Mouse (Mus musculus): Measurements from ENCODE around the gene Rbpj. TPM values are rescaled to one million over a fixed set of nuclear protein-coding genes. Genes with fewer than 3 reads are reported as not detected.

Rbpj gene
- polyA plus RNA-seq, 1 experiment from 2014 or later = 65.5 TPM

DNA sequence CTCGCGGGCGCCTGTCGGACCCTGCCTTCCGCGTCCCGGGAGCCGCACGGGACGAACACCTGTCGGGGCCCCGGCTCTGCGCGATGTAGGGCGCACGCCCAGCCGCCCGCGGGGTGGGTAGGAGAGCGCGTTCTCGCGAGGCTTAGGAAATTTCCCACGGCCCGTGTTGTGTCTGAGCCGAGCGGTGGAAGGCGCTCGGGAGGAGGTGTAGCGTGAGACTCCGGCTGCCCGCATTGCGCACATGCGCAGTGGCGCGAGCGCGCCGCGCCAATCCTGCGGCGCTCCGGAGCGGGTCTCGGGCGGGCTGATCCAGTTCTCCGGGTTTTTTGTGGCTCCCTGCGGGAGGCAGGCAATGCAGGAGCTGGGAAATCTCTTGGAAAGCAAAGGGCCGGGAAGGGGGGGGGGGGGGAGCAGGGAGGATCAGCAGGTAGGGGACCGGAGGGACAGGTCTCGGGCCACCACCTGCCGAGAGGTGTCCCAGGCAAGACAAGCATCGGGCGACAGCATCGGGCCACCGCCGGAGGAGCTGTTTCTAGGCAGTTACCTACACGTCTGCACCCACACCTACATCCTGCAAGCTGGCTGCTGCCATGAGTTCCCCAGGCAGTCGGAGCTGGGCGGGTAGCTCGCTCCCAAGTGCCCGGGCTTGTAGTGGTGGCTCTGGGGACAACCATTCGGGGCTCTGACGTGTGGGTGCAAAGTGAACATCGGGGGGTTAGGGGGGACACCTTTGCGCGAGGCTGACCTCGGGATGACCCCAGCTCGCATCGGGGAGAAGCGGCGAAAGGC is 123.4 kb downstream of the Rbpj start:
- no peaks in the 10 kb centered on the region for H3K36me3 ChIP-seq
- WGBS = under 1% methylated on average over 60 of the region's 72 CpGs
- H3K4me2 ChIP-seq (replicated peaks) = peak overlapping the region; percentile 94
- peak overlapping the region; percentile 72 for H3K4me3 ChIP-seq
- H3K4me1 ChIP-seq = peaks cover 25% of the 10 kb centered on the region
- peak overlapping the region; percentile 89 for H3K9ac ChIP-seq (replicated peaks)
- H3K9me3 ChIP-seq = no peaks in the 10 kb centered on the region
- H3K27ac ChIP-seq (replicated peaks) = peak overlapping the region; percentile 97
- peak; percentile 83 for ATAC-seq (ENCODE audit: low FRiP score, low read depth)
- peaks cover 9% of the 10 kb centered on the region for H3K27me3 ChIP-seq

DNA sequence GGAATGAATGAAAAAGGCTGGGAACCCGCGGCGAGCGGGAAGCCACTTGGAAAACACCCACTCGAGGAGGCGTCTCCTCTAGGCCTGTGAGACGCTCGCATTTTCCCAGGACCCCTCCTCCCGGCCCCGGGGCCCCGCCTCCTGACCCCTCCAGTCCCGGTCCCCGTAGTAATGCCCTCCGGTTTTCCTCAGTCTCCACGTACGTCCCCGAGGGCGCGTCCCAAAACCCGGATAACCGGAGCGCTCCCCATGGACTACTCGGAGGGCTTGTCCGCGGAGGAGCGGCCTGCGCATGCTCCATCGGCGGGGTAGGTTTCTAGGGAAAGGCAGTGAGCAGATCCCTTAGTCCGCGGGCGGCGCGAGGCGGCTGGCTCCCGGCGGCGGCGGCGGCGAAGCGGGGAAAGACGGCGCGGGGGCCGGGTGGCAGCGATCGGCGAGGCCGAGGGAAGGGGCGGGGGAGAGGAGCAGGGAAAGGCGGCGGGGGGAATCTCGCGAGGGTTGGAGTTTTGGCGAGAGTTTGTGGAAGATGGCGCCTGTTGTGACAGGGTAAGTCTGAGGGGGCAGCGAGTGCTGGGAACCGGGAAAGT is 124.3 kb downstream of the Rbpj start:
- WGBS = under 1% methylated on average over 49 of the region's 59 CpGs
- peak overlapping the region; percentile 89 for H3K9ac ChIP-seq (replicated peaks)
- no peaks in the 10 kb centered on the region for H3K9me3 ChIP-seq
- peak overlapping the region; percentile 72 for H3K4me3 ChIP-seq
- peak; percentile 80 for ATAC-seq (ENCODE audit: low FRiP score, low read depth)
- H3K4me2 ChIP-seq (replicated peaks) = peak overlapping the region; percentile 94
- peaks cover 27% of the 10 kb centered on the region for H3K4me1 ChIP-seq
- peaks cover 9% of the 10 kb centered on the region for H3K27me3 ChIP-seq
- no peaks in the 10 kb centered on the region for H3K36me3 ChIP-seq
- H3K27ac ChIP-seq (replicated peaks) = peak overlapping the region; percentile 97

DNA sequence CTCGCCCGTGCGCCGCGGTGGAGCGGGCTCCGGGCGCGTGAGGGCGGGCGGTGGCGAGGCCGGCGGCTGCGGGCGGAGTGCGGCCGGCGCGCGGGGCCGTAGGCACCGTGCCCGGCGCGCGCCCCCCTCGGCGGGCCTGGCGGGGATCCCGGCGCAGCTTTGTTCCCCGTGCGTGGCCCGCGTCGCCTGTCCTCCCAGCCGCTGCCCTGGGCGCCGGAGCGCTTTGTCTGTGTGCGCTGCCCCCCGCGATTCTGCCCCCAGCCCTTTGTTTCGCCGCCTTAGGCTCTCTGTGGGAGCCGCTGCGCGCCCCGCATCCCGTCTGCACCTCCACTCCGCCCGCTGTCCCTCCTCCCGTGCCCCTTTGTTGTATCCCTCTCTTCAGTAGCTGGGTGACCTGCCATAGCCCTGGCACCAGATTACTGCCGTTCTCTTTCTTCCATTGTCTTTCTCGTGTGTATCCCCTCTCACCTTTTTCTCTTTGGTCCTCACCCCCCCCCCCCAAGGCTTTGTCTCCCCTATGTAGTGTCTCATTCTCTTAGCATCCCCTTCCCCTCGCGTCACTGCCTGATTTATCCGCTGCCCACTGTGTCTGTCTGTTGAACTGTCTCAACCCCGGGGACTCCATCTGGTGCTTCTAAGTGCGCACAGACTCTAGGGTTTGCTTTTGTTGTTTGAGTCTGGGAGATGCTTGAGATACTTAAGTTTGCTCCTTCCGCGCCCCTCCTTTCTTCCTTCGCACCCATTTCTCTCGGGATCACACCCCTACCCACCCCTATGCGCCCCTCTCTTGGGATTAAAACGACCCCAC is 125.1 kb downstream of the Rbpj start:
- peak overlapping the region; percentile 72 for H3K4me3 ChIP-seq
- H3K4me1 ChIP-seq = peaks cover 33% of the 10 kb centered on the region
- peak overlapping the region; percentile 97 for H3K27ac ChIP-seq (replicated peaks)
- H3K9ac ChIP-seq (replicated peaks) = peak overlapping the region; percentile 89
- ATAC-seq (ENCODE audit: low FRiP score, low read depth) = peak; percentile 28
- no peaks in the 10 kb centered on the region for H3K9me3 ChIP-seq
- 1% methylated on average over 39 of the region's 67 CpGs for WGBS
- H3K27me3 ChIP-seq = peaks cover 9% of the 10 kb centered on the region
- no peaks in the 10 kb centered on the region for H3K36me3 ChIP-seq
- H3K4me2 ChIP-seq (replicated peaks) = peak overlapping the region; percentile 74

DNA sequence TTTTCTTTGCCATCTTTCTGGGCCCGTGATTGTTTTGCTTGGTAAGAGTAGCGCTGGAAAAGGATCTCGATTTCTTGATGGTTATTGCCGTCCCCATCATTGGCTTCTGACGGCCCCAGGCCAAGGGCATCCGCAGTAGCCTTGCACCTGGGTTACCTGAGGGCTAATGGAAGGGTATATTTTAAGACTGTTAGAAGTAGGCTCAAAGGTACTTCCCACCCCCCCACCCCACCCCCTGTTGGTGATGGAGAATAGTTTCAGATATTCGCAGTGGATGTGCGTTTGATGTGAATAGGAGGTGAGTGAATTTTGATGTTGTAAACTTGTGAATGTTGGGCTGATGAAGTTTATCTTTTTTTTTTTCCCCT is 125.7 kb downstream of the Rbpj start:
- ATAC-seq (ENCODE audit: low FRiP score, low read depth) = no peak
- under 1% methylated on average over 8 of the region's 8 CpGs for WGBS
- peak overlapping the region; percentile 89 for H3K9ac ChIP-seq (replicated peaks)
- peaks cover 9% of the 10 kb centered on the region for H3K27me3 ChIP-seq
- peak overlapping the region; percentile 72 for H3K4me3 ChIP-seq
- H3K4me2 ChIP-seq (replicated peaks) = peak overlapping the region; percentile 74
- H3K27ac ChIP-seq (replicated peaks) = peak overlapping the region; percentile 97
- H3K4me1 ChIP-seq = peaks cover 33% of the 10 kb centered on the region
- H3K9me3 ChIP-seq = no peaks in the 10 kb centered on the region
- H3K36me3 ChIP-seq = no peaks in the 10 kb centered on the region

DNA sequence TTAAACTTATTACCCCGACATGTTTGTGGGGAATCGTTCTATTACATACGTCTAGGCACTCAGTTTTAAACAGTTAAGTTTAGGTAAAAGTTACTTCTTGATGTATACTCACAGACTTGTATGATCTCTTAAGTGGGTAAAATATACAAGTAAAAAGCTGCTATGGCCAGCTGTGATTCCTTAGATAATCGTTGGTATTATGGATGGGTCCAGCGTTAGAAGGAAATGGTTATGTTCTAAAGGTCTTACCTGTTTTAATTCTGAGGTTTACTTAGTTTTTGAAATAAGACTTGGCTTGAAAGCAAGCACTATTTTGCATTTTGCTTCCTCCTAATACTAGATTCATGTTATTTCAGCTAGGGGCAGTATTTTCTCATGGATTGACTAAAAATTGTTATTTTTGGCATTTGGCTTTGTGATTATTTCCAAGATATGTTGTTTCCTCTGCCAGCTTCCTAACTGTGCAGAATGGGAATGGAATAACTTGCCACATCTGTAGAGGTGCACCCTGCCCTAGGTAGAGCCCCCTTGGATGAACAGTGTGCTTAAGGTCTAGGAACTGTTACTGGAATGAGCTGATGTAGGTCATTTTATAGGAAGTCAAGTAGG is 127.2 kb downstream of the Rbpj start:
- Histone ChIP-seq H3K36me3 (no peaks in the 10 kb centered on the region), H3K4me1 (peaks cover 33% of the 10 kb centered on the region), H3K9ac (replicated peaks) (no peak overlapping the region), H3K4me2 (replicated peaks) (peak overlapping the region; percentile 74), H3K4me3 (no peak overlapping the region), H3K27me3 (no peaks in the 10 kb centered on the region), H3K9me3 (no peaks in the 10 kb centered on the region), H3K27ac (replicated peaks) (no peak overlapping the region)
- WGBS = 87% methylated on average over 5 of the region's 5 CpGs
- ATAC-seq (ENCODE audit: low FRiP score, low read depth) = no peak

DNA sequence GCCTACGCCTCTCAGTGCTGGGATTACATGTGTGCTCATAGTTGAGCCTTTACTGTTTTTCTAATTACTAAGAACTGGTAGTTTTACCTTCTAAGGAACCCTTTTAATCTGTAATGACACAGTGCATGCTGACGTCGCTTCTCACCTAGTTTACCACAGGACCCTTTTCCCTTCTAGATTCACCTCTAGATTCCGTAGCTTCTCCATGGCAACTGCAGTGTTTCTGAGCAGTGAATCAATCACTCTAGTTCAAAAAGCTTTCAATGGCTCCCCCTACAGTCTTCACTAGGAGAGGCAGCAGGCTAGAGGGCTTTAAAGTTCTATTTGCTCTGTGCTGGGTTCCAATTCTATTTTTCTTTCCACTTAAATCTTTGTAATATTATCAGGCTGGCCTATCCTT is 128.3 kb downstream of the Rbpj start:
- no peaks in the 10 kb centered on the region for H3K36me3 ChIP-seq
- H3K9me3 ChIP-seq = no peaks in the 10 kb centered on the region
- H3K9ac ChIP-seq (replicated peaks) = no peak overlapping the region
- H3K4me1 ChIP-seq = peaks cover 29% of the 10 kb centered on the region
- no peak overlapping the region for H3K4me3 ChIP-seq
- H3K27me3 ChIP-seq = no peaks in the 10 kb centered on the region
- ATAC-seq (ENCODE audit: low FRiP score, low read depth) = no peak
- WGBS = 25% methylated on average over 4 of the region's 4 CpGs
- no peak overlapping the region for H3K27ac ChIP-seq (replicated peaks)
- peak overlapping the region; percentile 7; the same call in 1 of the 2 replicates for H3K4me2 ChIP-seq (replicated peaks)

DNA sequence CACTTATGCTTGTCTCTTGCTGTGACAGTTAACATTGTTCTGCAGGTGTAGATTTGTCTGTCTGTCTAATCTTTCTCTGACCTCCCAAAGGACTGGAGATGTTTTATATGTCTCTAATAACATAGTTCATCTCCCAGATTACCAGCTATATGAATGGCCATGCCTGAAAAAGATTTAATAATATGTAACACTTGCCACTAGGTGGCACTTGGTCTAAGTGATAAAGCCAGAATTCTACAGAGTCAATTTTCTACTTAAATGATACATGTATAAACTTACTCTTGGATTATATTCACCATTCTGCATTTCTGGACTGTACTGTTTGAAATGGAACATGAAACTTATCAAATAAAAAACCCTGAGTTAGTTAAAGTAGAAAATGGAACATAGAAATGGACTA is 132.6 kb downstream of the Rbpj start:
- Histone ChIP-seq H3K27me3 (no peaks in the 10 kb centered on the region), H3K4me1 (peaks cover 22% of the 10 kb centered on the region), H3K9ac (replicated peaks) (no peak overlapping the region), H3K9me3 (no peaks in the 10 kb centered on the region), H3K4me2 (replicated peaks) (no peak overlapping the region), H3K36me3 (no peaks in the 10 kb centered on the region), H3K27ac (replicated peaks) (no peak overlapping the region), H3K4me3 (no peak overlapping the region)
- ATAC-seq (ENCODE audit: low FRiP score, low read depth) = no peak

DNA sequence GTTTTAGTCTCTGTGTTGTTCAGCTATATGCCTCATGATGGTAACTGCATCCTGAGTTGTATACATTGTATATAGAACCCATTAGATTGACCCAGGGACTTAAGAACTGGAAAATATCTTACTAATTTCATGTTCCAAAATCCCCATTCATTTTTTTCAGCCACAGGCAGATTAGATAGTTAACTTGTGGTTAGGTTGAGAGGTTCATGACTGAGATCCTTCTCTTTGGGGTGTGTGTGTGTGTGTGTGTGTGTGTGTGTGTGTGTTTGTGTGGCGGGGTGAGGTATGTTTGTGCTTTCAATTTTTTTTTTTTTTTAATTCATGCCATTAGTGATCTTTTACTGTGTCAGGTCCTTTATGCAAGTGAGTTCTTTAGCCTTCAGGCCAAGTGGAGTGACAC is 133.2 kb downstream of the Rbpj start:
- Histone ChIP-seq H3K9me3 (no peaks in the 10 kb centered on the region), H3K4me1 (peaks cover 20% of the 10 kb centered on the region), H3K4me3 (no peak overlapping the region), H3K27me3 (no peaks in the 10 kb centered on the region), H3K27ac (replicated peaks) (no peak overlapping the region), H3K36me3 (no peaks in the 10 kb centered on the region), H3K9ac (replicated peaks) (no peak overlapping the region), H3K4me2 (replicated peaks) (no peak overlapping the region)
- WGBS = 100% methylated on average over 1 of the region's 1 CpGs
- ATAC-seq (ENCODE audit: low FRiP score, low read depth) = no peak

DNA sequence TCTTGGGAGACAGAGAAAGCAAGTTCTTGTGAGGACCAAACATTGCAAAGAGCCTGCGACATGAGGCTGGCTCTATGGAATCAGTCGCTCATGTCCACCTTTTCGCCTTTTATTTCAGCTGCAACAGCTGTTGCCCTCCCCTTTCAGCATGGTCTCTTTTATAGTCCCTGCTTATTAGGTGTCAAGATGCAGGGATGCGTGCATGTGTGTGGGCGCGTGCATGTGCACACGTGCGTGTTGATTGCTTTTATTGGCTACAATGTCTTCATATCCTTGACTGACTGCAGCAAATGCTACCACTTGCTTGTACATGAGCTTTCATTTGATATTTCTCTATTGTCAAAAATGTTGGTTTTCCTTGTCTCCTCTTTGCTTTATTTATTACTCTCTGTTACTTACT is 136.2 kb downstream of the Rbpj start:
- H3K36me3 ChIP-seq = no peaks in the 10 kb centered on the region
- WGBS = 83% methylated on average over 8 of the region's 8 CpGs
- no peak overlapping the region for H3K9ac ChIP-seq (replicated peaks)
- H3K27me3 ChIP-seq = no peaks in the 10 kb centered on the region
- peaks cover 11% of the 10 kb centered on the region; the same call in 1 of the 2 replicates for H3K4me1 ChIP-seq
- no peaks in the 10 kb centered on the region for H3K9me3 ChIP-seq
- ATAC-seq (ENCODE audit: low FRiP score, low read depth) = no peak
- no peak overlapping the region for H3K27ac ChIP-seq (replicated peaks)
- H3K4me2 ChIP-seq (replicated peaks) = no peak overlapping the region
- H3K4me3 ChIP-seq = no peak overlapping the region

DNA sequence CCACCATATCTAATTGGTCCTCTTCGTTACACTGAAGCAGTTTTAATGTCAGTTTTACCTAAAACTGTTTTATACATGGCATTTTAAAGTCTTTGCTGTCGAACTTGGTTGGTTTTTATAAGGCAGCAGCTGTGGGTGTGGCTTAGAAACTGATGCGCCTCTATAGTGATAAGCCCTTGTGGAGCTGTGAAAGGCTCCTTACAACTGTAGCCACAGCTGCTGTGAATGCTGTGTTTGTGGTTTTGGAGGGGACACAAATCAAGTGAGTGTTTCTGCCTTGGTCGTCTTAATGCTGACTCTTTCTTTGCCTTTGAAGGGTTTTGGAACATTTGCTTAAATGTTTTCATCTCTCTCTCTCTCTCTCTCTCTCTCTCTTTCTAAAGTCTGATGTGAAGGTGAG is 139.5 kb downstream of the Rbpj start:
- no peak for ATAC-seq (ENCODE audit: low FRiP score, low read depth)
- WGBS = 90% methylated on average over 4 of the region's 4 CpGs
- no peak overlapping the region for H3K4me3 ChIP-seq
- H3K36me3 ChIP-seq = no peaks in the 10 kb centered on the region
- peaks cover 10% of the 10 kb centered on the region; the same call in 1 of the 2 replicates for H3K4me1 ChIP-seq
- no peak overlapping the region for H3K4me2 ChIP-seq (replicated peaks)
- no peaks in the 10 kb centered on the region for H3K27me3 ChIP-seq
- no peak overlapping the region for H3K9ac ChIP-seq (replicated peaks)
- no peak overlapping the region for H3K27ac ChIP-seq (replicated peaks)
- no peaks in the 10 kb centered on the region for H3K9me3 ChIP-seq

DNA sequence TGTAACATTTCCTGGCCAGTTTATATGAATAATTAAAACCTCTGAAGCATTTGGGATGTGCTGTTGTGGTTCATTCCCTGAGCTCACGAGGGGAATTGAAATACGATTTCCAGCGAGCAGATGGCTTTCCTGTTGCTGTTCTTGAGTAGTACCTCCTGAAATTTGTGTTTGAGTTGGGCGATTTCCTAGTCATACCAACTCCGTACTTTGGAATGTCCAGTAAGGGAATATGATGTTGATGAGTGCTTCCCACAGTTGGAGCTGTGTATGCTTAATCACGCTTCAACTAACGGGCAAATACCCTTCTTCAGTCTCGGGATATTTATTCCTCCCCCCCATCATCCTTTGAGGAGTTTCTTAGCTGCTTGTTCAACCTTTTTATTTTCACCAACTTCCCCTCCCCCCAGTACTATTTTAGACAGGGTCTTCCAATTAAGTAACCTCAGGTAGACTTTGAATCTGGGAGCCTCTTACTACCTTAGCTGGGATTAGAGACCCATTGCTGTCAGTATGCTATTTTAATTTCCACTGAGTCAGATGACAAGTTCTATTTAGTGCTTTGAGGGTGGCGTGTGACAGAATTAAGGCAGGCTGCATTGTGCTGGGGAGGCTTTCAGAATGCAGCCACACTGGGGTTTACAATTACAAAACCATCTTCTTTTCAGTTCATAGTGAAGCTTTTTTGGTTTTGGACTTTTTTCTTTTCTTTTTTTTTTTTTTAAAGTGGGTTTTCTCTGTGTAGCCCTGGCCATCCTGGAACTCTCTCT is 141.5 kb downstream of the Rbpj start:
- Histone ChIP-seq H3K27ac (replicated peaks) (no peak overlapping the region), H3K27me3 (no peaks in the 10 kb centered on the region), H3K9me3 (no peaks in the 10 kb centered on the region), H3K4me1 (peaks cover 6% of the 10 kb centered on the region; the same call in 1 of the 2 replicates), H3K4me3 (no peak overlapping the region), H3K36me3 (no peaks in the 10 kb centered on the region), H3K4me2 (replicated peaks) (no peak overlapping the region), H3K9ac (replicated peaks) (no peak overlapping the region)
- ATAC-seq (ENCODE audit: low FRiP score, low read depth) = no peak; the same call in 1 of the 2 replicates
- whole genome bisulfite sequencing = 68% methylated on average over 9 of the region's 9 CpGs

Measured in midbrain, embryonic 12.5 days (tissue).